Mouse (Mus musculus): ENCODE measurements at regions not wholly inside any gene's neighbourhood (a gene's known extent, or its start where the extent isn't known, plus 50 kb on each side); places are given as distances from the start of the nearest gene placed in this dataset.

DNA sequence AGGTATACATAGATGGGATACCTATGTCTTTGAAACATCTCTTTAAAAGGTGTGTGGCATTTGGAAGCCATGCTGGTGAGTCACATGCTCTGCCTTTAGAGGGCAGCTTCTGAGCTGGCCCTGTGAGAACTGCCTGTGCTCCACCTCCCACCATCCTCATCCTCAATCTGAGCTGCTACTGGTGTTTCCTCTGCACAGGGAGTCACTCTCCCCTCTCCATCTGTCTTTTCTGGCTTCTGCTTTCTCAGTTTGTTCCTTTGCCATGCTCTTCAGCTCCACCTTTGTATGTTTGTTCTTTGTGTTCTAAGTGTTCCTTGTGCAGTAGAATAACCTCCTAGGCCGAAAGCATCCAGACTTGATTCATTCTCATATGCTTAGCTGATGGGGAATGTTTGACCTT lies 226.6 kb upstream of the Ldoc1 start:
- peak; percentile 26 for DNase-seq
